Mouse (Mus musculus) myocyte (in vitro differentiated cells): Measurements from ENCODE around the gene Traf5.

Source experiments
- E2F4 ChIP-seq: IDR thresholded peaks from one replicate; pipeline ENCODE4 v1.6.1; 2011; ENCODE audit warnings: mild to moderate bottlenecking, control low read depth, moderate library complexity; ENCODE audit not compliant: insufficient read depth
- MAX ChIP-seq: IDR thresholded peaks from one replicate; pipeline ENCODE4 v1.6.1; 2011; ENCODE audit warnings: low read depth, mild to moderate bottlenecking, control low read depth
- MYOG ChIP-seq, 3 experiments: IDR thresholded peaks; one replicate each; pipeline ENCODE4 v1.6.1; 2011; ENCODE audit warnings: control low read depth in 2 of 3, low read depth in 2 of 3, mild to moderate bottlenecking in 2 of 3; ENCODE audit not compliant: insufficient read length in 2 of 3, control insufficient read depth in 1 of 3, insufficient read depth in 1 of 3
- POLR2A ChIP-seq: IDR thresholded peaks from one replicate; pipeline ENCODE4 v1.6.1; 2011; ENCODE audit warnings: low read depth, mild to moderate bottlenecking, control low read depth, moderate library complexity; ENCODE audit not compliant: insufficient read length
- POLR2AphosphoS2 ChIP-seq: IDR thresholded peaks from one replicate; pipeline ENCODE4 v1.6.1; 2011; ENCODE audit warnings: low read depth, control low read depth; ENCODE audit not compliant: insufficient read length
- SRF ChIP-seq: IDR thresholded peaks from one replicate; pipeline ENCODE4 v1.6.1; 2011; ENCODE audit warnings: low read depth; ENCODE audit not compliant: control insufficient read depth, insufficient read length
- USF1 ChIP-seq: IDR thresholded peaks from one replicate; pipeline ENCODE4 v1.6.1; 2011; ENCODE audit warnings: low read depth, mild to moderate bottlenecking, control low read depth, moderate library complexity

DNA sequence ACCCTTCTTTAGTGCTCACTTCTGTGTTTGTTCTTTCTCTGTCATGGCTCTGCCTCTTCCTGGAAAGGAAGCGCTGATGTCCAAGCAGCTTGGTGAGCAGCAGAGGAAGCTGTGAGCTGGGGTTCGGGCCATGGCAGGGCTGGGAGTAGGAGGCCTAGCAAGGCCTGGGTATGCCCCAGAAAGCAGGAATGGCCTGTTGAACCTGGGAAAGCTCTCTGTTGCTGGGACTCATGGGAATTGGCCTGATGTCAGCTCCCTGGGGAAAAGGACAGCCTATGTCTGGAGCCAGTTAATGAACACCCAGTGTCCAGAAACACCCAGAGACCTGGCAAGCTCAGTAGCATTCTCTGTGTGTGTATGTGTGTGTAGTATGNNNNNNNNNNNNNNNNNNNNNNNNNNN lies 135.5 kb downstream of the Traf5 start:
- TF ChIP-seq POLR2A = no peak
- TF ChIP-seq SRF = no peak
- no peak for TF ChIP-seq MAX
- TF ChIP-seq USF1 = no peak
- TF ChIP-seq E2F4 = no peak
- TF ChIP-seq POLR2AphosphoS2 = no peak
- no peak for TF ChIP-seq MYOG (IDR thresholded peaks at IDR 0.05; ENCODE audit: control insufficient read depth in 1 of 3, insufficient read depth in 1 of 3, insufficient read length in 2 of 3, low read depth in 2 of 3)
